Comparison of ENCODE assay signal across 24 mouse cellular contexts in genomic region chr14:50813060-50813459, GRCm38 (mm10). TPM values are rescaled to one million over a fixed set of nuclear protein-coding genes. Genes with fewer than 3 reads are reported as not detected.
"Had no signal": no experiment of that assay in that cellular context is flagged by ENCODE, and none has a peak within 500 bp of the region (broad histone marks: within the 10 kb centered on the region; RNA-seq: fewer than 3 reads in every experiment).

No protein-coding gene starts in this region.

- DNase-seq: liver, postnatal 0 days; lung, adult 2 months; lung, postnatal 14 days; lung, postnatal 36 days; right cerebral cortex, postnatal 14 days; spleen, adult 18-20 months; thymus, adult 18-20 months; thymus, postnatal 14 days; thymus, postnatal 36 days had no signal

- H3K4me3 ChIP-seq: liver, embryonic 15.5 days; lung, embryonic 15.5 days; megakaryocyte, embryonic 14.5 days; midbrain, embryonic 13.5 days; midbrain, embryonic 15.5 days; myocyte; neural tube, embryonic 13.5 days; neural tube, embryonic 15.5 days had no signal

- H3K9me3 ChIP-seq: liver, embryonic 15.5 days; lung, embryonic 15.5 days; megakaryocyte, embryonic 14.5 days; midbrain, embryonic 13.5 days; midbrain, embryonic 15.5 days; neural tube, embryonic 13.5 days; neural tube, embryonic 15.5 days had no signal

- ATAC-seq: liver, postnatal 0 days; lung, postnatal 0 days; midbrain, embryonic 13.5 days; midbrain, embryonic 15.5 days had no signal

- H3K27me3 ChIP-seq: liver, embryonic 15.5 days; lung, embryonic 15.5 days; megakaryocyte, embryonic 14.5 days; midbrain, embryonic 13.5 days; midbrain, embryonic 15.5 days; neural tube, embryonic 13.5 days; neural tube, embryonic 15.5 days had no signal

- H3K4me1 ChIP-seq: megakaryocyte, embryonic 14.5 days had no signal

- H3K27ac ChIP-seq: liver, embryonic 15.5 days; lung, embryonic 15.5 days; macrophage; midbrain, embryonic 13.5 days; midbrain, embryonic 15.5 days; neural tube, embryonic 13.5 days; neural tube, embryonic 15.5 days had no signal

- H3K9ac ChIP-seq: liver, embryonic 15.5 days; liver, postnatal 0 days; lung, embryonic 15.5 days; midbrain, embryonic 13.5 days; midbrain, embryonic 15.5 days; neural tube, embryonic 13.5 days; neural tube, embryonic 15.5 days had no signal

- H3K4me2 ChIP-seq: liver, embryonic 15.5 days; lung, embryonic 15.5 days; midbrain, embryonic 11.5 days; midbrain, embryonic 13.5 days; midbrain, embryonic 15.5 days; neural tube, embryonic 13.5 days; neural tube, embryonic 15.5 days had no signal

RNA-seq across cellular contexts. Expression of gene Ccnb1ip1, which starts 5.5 kb away (rescaled TPM):
- total RNA-seq: megakaryocyte progenitor cell, adult 5-6 weeks had no signal
- polyA plus RNA-seq: liver, embryonic 15.5 days; liver, postnatal 0 days; lung, adult 2 months; lung, embryonic 15.5 days; lung, postnatal 0 days; macrophage; midbrain, embryonic 11.5 days; midbrain, embryonic 15.5 days; neural tube, embryonic 11.5 days; neural tube, embryonic 13.5 days; neural tube, embryonic 15.5 days; stomach, embryonic 14.5 days; thymus, postnatal 0 days had no signal
